Mouse (Mus musculus): Measurements from ENCODE around the gene Slc16a8.

Gene Slc16a8

DNA sequence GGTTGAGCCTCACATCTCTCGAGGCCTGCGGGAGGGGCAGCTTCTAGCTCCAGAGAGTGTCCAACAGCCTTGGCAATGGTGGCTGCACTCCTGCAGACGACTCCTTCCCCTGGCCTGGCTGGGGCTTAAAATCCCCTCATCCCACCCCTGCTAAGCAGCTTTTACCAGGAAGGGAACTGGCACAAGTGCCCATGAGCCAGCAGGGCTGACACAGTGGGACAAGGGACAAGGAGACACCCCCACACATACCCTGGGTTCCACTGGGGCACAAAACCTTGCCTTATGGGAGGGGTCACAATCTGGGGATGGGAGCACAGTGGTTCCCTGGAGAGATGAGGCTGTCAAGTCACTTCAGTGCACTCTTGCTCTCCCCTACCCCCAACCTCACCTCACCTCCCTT, at the start of gene Slc16a8:
Gene Slc16a8, minus strand, starts transcription at position 101 of the 400 bp plus-strand sequence.
- DNase-seq: no peak

DNA sequence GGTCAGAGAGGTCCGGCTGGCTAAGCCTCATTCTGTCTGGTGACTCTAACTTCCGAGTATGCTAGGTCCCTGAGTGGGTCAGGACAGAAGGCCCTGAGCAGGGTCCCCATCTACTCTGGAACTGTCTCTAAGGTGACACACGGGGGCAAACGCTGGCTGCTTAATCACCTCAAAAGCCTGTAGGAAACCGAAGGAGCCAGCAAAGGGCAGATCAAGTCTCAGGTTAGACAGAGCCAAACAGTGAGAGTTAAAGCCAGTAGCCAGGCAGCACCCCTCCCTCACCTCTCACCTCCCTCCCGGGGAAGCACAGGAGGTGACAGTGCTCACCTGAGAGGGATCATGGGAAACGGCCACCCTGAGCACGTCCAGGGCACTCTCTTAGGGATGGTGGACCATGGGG, 49.2 kb upstream of the Slc16a8 start:
- no peak for DNase-seq

DNA sequence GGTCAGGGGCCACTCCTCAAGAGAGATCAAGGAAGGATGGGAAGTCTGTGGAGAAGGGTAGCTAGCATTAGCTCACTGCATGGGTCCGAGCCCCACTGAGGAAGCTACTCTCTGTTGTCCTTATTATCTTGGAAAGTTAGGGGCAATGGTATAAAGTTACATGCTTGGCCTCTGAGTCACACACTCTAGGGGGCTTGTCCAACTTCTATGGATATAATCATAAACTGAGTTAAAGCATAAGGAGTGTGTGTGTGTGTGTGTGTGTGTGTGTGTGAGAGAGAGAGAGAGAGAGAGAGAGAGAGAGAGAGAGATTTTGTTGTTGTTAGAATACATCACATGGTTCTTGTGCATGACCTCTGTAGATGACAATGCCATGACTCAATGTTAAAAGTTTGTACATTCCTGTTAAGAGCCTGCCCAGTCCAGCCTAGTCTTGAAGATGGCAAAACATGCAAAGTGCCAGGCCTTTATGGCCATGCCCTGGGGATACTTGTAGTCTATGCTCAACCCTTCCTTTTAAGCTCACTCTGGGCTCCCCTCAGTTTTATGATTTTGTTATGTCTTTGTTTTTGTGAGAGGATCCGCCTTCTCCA, 45.1 kb upstream of the Slc16a8 start:
- DNase-seq: no peak

DNA sequence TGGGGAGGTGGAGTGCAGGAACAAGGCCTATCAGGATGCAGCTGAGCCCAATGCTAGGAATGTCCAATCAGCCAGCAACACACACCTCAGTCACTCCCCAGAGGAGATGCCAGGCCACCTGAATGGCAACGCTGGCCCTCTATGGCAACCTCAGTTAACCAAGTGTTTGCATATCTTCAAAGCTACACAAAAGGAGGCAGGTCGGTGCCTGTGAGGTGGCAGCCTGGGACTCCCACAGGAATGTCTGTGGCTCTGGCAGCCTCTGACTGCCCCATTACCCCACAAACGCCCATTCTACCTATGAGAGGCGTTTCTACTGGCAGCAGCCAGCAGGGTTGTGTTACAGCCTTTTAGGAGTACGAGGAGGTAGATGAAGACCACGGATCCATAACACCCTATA, 44.0 kb upstream of the Slc16a8 start:
- no peak for DNase-seq

DNA sequence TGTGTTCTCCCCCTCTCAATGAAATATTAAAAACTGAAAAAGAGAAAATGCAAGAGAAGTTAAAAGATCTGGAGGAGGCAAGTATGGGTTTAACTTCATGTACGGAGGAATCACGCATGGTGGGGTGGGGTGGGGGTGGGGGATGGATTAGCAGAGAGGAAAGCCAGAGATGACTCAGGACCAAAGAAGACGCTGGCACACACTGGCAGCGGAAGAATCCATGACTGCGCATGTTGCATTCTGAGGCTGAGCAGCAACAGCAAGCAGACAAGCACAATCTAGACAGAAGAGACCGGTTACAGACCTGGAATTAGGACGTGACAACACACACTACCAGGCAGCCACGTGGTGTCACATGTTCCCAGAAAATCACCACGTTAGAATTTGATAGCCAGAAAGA, 38.2 kb upstream of the Slc16a8 start:
- no peak for DNase-seq

DNA sequence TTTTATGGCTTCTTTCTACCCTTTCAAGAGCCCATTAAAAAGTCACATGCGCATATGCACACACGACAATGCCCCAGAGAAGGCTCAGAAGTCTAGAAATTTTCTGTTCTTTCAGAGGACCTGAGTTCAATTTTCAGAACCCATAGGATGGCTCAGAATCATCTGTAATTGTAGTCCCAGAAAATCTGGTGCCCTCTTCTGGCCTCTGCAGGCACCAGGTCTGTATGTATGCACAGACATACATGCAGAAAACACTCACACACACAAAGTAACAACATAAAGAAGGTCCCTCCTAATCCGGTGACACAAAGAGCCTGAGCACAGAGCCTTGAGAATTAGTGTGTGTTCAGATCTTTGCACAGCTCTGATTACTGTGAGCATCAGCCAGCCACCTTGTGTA, 35.8 kb upstream of the Slc16a8 start:
- no peak for DNase-seq

DNA sequence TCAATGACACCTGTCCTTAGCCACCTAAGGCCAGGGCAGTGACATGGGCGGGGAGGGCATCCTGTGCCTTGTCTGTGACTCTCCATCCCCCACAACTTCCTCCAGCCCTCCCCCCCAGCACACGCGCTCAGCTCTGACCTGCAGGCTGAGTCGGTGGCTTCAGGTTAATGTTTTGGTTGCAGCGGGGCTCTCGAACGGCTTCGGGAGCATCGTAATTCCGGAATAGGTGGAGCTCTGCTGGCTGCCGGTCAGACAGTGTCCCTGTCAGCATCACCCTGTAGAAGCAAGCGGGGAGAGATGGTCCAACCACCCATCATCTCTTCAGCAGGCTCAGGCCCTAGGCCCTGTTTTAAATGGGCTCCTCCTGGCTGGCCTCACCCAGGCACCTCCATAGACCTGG, 34.9 kb upstream of the Slc16a8 start:
- no peak for DNase-seq

DNA sequence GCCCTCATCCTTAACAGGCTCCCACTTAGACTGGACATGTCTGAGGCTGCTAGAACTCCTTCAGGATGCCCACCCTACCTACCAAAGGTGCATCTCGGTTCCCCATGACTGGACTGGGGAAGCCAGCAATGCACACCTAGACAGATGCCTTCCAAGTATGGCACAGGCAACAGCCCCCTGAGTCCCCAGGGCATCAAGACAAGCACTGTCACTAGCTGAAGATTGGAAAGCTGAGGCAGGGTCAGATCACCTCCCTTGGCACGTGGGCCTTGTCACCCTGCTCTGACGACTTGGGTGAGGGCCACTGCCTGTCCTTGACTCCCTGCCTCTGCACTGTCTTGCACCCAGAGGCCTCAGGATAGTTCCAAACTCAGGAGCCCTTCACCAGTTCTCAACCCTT, 33.8 kb upstream of the Slc16a8 start:
- no peak for DNase-seq

DNA sequence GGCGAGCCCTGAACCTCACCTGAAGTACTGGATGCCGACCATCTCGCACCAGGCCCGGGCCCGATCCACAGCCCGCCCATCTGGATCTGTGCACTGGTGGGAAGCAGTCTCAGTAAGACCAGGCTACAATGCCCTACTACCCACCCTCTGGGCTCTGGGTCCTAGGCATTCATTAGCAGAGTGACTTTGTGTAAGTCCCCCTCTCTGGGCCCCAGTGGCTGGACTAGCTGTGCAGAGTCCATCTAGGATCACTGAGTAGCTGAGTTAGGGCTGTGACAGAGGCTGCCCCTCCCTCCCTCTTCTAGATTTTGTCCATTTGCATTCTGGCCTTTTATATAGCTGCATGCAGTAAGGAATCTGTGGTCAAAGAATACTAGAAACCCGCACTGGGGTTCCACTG, 32.5 kb upstream of the Slc16a8 start:
- DNase-seq: no peak

DNA sequence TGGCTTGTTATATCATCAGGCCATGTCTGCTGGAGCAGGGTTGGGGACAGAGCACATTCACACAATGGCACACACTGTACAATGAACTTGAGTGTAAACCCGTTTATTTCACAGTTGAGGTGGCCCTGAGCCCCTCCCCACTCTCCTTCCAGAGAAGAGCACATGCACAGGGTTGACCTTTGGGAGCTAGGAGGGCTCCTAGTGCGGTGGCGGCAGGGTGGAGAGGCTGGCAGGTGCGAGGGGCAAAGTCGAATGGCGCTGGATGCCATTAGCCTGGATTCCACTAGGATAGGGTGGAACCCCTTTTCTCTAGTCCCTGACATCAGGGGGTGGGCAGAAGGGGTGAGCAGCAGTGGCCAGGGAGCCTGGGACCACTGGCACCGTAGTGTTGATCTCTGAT, 31.6 kb upstream of the Slc16a8 start:
- no peak for DNase-seq

DNA sequence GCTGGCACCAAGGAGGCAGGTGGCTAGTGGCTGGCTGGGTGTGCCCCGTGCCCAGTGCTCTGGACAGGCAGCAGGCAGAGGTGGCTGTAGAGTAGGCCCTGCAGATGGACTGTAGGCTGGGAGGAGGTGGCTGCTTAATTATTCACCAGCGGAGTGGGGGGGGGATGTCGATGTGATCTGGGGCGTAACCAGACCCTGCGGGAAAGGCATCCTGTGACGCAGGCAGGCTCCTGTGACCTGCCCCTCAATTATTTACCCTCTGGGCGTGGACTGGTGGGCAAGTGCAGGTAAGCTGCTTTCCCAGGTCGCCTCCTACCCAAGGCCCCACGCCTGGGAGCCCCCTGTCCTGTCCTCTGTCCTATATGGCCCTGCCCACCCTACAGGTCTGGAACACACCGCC, 30.8 kb upstream of the Slc16a8 start, which contains the start of gene Baiap2l2:
Gene Baiap2l2, minus strand, starts transcription at position 139 of the 400 bp plus-strand sequence.
- no peak for DNase-seq

DNA sequence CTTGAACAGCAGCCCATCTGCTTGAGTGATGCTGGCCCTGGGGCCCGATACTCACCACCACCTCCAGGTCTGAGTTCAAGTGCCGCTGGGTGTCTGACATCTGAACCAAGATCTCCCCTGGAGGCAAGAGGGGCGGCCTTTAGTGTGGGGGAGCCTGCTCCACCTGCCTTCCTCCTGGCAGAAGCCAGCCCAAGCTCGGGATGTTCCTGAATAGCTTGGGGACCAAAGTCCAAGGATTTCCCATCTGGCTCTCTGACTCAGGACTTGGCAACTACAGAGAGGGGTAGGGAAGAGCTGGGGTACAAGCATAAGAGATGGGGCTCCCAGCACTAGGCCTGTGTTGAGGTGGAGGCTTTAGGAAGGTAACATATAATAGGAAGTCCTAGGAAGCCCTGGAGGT, 28.8 kb upstream of the Slc16a8 start:
- DNase-seq: no peak

DNA sequence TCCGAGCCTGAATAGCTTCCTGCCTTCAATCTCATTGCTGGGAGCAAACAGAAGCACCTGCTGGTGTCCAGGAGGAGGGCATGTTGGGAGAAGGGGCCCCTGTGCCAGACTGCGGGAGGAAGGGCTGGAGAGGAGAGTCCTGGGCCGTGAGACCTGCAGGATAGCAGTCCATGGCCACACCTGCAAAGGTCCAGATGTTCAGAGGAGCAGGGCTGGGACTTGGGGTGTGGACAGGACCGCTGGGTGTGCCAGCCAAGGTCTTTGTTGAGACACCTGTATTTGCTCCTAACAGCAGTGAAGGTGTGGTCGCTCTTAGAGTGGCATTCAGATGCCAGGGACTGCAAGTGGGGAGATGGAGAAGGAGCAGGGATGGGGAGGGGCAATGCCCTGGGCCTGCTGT, 27.9 kb upstream of the Slc16a8 start:
- no peak for DNase-seq

DNA sequence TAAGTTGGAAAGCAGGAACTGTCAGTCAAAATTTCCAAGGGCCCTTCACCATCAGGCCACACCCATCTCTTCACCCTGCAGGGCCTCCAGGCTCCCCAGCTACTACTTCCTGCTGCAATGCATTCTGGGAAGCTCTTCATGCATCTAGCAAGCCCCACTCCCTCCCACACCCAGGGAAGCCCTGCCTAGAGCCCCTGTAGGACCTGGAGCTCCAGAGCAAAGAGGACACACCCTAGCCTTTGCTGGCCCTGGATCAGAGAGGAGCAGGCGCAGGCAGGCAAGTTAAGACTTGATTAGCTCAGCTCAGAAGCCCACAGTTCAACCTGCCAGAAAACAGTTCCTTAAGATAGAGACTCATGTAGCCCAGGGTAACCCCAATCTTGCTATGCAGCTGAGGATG, 26.8 kb upstream of the Slc16a8 start:
- no peak for DNase-seq

DNA sequence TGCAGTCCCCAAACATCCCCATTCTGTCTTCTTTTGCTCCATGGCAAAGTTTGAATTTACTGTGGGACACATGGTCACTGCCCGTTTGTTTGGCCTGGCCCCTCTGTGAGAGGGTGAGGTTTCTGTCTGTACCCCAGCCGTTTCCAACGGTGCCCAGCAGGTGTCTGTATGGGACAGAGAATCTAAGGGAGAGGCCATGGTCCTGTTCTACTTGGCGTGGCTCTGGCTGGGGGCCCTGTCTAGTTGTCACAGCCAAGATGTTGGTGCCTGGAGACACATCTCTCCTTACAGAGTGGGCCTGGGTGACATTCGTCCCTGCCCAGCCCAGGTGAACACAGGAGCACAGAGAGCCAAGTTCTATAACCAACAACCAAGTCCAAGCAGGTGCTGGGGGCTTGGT, 26.3 kb upstream of the Slc16a8 start:
- DNase-seq: no peak

DNA sequence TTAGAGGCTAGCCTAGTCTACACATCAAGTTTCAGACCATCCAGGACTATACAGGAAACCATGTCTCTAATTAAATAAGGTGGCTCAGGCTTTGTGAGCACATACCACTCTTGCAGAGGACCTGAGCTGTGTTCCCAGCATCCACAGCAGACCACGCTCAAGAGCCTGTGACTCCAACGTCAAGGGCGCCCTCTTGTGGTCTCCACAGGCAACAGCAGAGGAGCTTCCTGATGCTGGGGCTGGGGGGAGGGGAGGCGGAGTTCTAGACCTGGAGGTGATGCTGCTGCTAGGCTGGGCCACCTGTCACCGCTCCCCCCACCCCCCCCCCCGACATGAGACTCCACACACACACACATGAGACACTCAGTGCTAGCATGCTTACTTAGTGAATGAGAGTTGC, 25.6 kb upstream of the Slc16a8 start:
- no peak for DNase-seq

DNA sequence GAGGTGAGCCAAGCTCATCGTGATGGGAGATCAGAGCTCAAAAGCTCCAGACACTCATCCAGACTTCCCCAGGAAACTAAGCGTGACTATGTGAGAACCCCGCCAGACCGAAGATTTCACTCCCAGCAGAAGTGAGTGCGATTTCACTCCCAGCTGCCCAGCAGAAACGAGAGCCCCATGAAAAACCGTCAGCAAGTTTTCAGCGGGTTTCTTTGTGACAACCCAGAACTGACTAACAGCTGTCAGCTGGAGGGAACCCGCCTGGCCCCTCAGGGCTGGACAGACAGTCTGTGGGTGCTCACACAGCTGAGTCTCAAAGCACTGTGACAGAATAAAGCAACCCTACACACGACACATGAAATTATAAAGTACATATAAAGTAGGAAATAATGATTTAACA, 23.2 kb upstream of the Slc16a8 start:
- DNase-seq: no peak

DNA sequence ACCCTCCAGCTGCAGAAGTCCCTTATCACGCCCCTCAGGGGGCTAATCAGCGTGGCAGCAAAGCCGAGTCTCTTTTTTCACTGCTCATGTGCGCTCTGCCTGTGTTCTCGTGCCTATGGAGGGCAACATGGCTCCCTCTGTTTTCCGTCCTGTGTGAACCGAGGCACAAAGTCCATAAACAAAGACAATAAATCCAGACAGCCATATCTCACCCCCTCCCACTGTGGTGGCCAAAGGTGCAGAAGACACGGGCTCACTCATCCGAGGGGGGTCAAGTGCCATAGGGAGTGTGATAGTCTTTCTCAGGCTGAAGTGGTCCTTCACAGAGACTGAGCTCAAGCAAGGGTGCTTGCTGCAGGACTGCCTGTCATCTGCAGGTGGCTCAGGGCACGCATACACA, 18.5 kb upstream of the Slc16a8 start:
- no peak for DNase-seq

DNA sequence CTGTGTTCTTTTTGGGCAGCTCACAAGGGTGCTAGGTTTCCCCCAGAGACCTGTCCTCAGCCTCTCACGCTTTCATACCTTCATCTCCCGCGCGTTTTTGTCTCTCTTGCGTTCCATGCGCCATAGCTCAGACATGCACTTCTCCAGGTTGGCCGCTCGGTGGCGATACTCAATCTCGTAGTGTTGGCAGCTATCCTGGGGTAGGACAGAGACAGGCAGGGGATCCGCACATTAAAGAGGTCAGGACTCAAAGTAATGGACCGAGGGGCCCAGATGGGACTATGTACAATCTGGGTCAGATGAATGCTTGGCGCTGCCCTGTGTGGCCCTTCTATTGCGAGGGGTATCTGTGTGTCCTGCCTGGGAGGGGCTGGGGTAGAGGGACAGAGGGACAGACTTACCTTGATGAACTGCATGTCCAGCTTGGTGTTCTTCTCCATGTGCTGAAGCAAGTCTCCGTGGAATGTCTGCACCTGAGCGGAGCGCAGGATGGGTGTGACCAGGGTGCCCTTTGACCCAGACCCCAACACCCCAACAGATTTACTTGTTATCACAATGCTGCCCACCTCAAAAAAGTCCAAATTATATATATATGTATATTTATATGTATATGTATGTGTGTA, 16.7 kb upstream of the Slc16a8 start:
- DNase-seq: no peak

DNA sequence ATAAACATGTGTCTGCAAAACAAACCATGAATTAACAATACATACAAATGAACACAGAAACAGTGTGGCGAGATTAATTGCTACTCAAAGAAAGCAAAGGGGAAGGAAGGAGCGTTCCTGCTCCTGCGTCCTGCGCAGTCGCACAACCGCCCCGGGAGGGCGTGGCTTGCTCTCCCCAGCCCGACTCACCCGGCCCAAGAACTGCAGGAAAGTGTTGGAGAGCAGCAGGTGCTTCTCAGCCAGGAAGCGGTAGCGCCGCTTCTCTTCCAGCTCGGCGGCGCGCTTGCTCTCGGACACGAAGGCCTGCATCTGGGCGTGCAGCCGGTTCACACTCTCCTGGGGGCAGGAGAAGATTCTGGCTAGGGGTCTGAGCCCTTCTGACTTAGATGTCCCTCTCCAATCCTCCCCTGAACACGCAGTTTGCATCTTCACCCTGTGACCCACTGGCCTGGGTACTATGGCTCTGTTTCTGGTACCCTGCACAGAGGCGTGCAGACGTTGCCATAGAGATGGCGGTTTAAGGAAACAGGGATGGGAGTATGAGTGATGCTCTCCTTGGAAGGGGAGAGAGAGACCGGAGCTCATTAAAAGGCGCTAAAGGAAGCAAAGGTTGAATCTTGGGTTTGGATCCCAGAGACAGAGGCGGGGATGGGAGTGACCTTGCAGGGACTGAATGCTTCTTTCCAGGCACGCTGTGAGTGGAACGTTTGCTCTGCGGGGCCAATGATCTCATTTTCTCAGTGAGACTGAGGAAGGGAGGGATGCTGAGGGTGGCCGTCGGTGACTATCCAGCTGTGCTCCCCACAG, 16.0 kb upstream of the Slc16a8 start:
- DNase-seq: peak; percentile 57

DNA sequence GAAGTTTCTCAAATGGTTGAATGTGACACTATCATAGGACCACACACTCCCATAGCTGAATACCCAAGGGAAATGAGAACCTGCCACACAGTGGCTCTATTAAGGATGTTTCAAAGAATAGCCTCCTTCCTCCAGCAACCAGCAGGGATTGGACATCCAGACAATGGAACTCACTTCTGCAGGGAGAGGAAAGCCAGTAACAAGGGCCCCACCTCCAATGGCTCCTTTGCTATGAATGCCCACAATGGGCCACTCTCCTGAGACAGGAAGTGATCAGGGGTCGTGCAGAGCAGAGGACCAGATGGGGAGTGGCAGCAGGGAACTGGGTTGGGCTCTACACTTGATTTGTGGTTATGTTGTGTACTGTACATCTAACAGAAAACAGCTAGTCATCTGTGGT, 14.0 kb upstream of the Slc16a8 start:
- no peak for DNase-seq

DNA sequence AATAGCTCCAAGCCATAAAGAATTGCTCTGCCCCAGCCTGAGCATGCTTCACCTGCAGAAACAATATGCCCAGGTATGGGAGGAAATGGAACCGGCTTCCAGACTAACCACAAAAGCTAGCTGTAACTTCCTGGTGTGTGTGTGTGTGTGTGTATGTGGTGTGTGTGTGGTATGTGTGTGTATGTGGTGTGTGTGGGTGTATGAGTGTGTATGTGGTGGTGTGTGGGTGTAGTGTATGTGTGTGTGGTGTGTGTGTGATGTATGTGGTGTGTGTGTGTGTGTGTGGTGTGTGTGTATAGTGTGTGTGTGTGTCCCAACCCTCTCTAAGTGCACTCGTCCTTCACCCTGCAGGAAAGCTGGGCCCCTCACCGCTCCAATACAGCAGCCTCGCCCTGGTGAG, 10.8 kb upstream of the Slc16a8 start:
- DNase-seq: no peak

DNA sequence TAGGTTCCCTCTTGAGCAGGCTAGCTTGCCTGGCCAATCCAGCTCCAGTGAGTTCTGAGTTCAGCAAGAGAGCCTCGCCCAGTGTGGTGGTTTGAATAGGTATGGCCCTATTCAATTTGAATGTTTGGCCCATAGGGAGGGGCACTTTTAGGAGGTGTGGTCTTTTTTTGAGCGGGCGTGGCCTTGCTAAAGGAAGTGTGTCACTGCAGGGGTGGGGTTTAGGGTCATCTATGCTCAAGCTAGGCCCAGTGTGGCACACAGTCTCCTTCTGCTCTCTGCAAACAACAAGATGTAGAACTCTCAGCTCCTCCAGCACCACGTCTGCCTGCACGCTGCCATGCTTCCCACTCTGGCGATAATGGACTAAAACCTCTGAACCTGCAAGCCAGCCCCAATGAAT, 9.2 kb upstream of the Slc16a8 start:
- DNase-seq: no peak

DNA sequence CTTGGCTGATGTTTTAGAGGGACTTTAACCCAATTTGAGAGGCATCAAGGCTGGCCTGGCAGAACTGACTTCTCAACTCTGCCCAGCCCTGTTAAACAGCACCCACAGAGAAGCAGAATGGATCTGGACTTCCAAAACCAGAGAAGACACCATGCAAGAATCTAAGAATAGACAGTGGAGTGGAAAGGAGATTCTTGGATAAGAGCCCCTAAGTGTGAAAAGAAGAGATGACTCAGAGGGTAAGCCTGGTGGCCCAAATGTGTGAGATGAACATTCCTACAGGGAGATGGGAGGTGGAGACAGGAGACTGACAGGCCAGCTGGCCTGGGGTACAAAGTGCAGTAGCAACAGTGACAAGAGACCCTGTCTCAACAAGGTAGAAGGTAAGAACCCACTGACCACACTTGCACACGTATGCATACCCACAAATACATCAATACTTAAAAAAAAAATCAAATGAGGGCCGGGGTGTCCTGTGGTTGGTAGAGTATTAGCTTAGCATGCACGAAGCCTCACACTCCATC, 8.3 kb upstream of the Slc16a8 start:
- DNase-seq: no peak

Measured in right cerebral cortex, postnatal 25 days (tissue).